Mouse (Mus musculus) urinary bladder, postnatal 0 days (tissue): ENCODE data around the gene Atp5d. TPM values are rescaled to one million over a fixed set of nuclear protein-coding genes. Genes with fewer than 3 reads are reported as not detected.

Source experiments
- polyA plus RNA-seq: library from polyadenylated mRNA; unstranded; fragments of >200 nt; fragmentation: Nextera tagmentation; extraction: Ambion mirVana; gene quantifications from 2 replicates; pipeline ENCODE4 v1.2.1, GENCODE M21; 2015

The Atp5d gene
- polyA plus RNA-seq: 604 and 621 TPM in 2 replicates

GRCm38 (mm10) chr10:80138553-80139438 is at the start of gene Atp5d:
Gene Atp5d (plus strand): TSS chr10:80138632.

GRCm38 (mm10) chr10:80105460-80105859 is 33.0 kb upstream of the Atp5d start, which contains the start of gene Sbno2:
Gene Sbno2 (minus strand): TSS chr10:80105571.

GRCm38 (mm10) chr10:80115290-80115943 is 23.0 kb upstream of the Atp5d start, which contains the start of gene Stk11:
Gene Stk11 (plus strand): TSS chr10:80115803.

GRCm38 (mm10) chr10:80140666-80141035 is 2.2 kb downstream of the Atp5d start, which contains the start of gene Cbarp:
Gene Cbarp (minus strand): TSS chr10:80140835.

DNA sequence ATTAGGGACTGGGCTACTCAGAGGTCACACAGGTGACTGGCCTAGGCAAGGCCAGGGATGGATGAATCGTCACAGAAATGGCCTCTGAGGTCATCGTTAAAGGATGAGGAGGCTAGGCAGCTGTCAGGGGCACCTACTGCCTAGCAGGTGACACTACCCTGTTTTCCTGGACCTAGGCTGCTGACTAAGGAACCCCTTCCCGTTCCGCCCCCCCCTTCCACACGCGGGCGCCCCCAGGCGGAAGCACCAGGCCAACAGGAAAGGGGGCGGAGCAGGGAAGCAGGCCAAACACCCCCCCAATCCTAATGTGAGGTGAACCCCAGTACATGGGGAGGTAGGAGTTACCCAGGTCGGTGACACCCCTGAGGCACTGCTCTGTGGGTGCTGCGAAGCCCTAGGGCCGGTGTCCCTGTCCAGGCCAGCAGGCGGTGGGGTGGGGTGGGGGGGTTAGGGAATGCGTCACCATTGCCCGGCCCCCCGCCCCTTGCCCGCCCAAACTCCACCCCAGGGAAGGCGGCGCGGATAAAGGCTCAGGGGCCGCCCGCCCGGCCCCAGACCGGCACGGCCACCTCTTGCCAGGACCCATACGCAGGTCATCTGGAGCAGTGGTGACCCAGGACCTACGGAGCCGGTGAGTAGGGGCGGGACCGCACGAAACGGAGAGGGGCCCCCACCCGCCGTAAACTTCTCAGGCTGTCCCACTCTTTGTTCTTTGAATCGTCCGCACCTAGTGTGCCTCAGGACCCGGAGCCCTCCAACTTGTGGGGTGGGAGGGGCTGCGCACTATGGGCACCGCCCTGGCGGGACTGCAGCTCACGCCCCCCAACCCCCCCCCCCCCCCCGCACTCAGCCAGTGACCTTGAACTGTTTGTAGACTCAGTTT is 9.5 kb downstream of the Atp5d start, which contains the start of gene Midn:
Midn (plus strand) TSS at position 554 of the 883 bp plus-strand sequence.

GRCm38 (mm10) chr10:80165392-80166128 is 27.1 kb downstream of the Atp5d start, which contains the start of gene Cirbp:
Gene Cirbp (plus strand): TSS chr10:80165985.

GRCm38 (mm10) chr10:80172527-80173292 is 34.3 kb downstream of the Atp5d start, which contains the start of gene 1600002K03Rik:
Gene 1600002K03Rik (plus strand): TSS chr10:80172944.

DNA sequence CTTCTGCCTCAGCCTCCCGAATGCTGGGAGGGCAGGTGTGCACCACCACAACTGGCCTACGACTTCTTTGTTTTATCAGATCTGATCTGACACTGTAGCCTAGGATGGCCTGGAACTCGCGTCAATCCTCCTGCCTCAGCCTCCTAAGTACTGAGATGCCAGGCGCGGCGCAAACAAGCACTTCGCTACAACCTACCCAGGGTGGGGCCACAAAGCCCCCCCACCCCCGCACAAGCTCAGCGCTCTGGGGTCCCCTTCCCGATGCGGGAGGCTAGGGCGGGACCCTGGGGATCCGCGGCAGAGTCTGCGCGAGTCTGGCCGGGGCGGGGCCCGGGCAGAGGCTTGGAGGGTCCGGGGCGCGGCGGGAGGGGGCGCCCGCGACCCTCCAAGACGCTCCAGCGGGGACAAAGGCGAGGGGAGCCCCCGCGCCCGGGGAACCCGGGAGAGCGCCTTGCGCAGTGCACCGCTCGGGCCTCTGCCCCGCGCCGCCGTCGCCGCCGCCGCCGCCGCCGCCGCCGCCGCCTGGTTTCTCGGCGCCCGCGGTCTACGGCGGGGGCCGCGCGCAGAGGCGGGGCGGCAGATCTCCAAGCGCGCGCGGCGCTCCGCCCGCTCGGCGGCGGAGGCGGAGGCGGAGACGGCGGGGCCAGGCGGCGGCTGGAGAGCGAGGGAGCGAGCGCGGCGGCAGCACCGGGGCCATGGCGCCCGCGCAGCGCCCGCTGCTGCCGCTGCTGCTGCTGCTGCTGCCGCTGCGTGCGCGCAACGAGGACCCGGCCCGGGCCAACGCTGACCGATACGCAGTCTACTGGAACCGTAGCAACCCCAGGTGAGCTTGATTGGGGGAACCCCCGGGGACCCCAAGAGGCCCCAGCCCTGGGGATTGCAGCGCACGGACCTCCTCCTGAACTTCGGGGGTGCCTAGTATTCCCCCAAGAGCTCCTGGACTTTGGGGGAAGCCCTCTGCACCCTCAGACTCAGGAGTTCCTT is 40.9 kb downstream of the Atp5d start, which contains the start of gene Efna2:
Efna2 (plus strand) TSS at position 415 of the 984 bp plus-strand sequence.

Other genes with a start within 250 kb of the Atp5d start
- 0.18 TPM in 1 of 2 replicates, not detected in the other for gene Cfd, start 247.8 kb upstream of the Atp5d start, polyA plus RNA-seq
- gene Med16, start 229.7 kb upstream of the Atp5d start, polyA plus RNA-seq: 33.5 and 34.4 TPM in 2 replicates
- not detected in 2 replicates for gene Gm26602, start 227.8 kb upstream of the Atp5d start, polyA plus RNA-seq
- 1.2 and 1.3 TPM in 2 replicates for gene Kiss1r, start 221.7 kb upstream of the Atp5d start, polyA plus RNA-seq
- 125 and 126 TPM in 2 replicates for gene R3hdm4, start 217.4 kb upstream of the Atp5d start, polyA plus RNA-seq
- 4.0 TPM in 2 replicates for gene Arid3a, start 211.6 kb upstream of the Atp5d start, polyA plus RNA-seq
- 52.5 and 55.6 TPM in 2 replicates for gene Wdr18, start 178.5 kb upstream of the Atp5d start, polyA plus RNA-seq
- gene Grin3b, start 167.9 kb upstream of the Atp5d start, polyA plus RNA-seq: 0.07 and 0.13 TPM in 2 replicates
- 15.3 and 18.7 TPM in 2 replicates for gene Tmem259, start 154.3 kb upstream of the Atp5d start, polyA plus RNA-seq
- 662 and 733 TPM in 2 replicates for gene Cnn2, start 150.0 kb upstream of the Atp5d start, polyA plus RNA-seq
- 2.9 and 3.0 TPM in 2 replicates for gene Abca7, start 142.1 kb upstream of the Atp5d start, polyA plus RNA-seq
- gene Arhgap45, start 122.0 kb upstream of the Atp5d start, polyA plus RNA-seq: 5.5 and 10.3 TPM in 2 replicates
- gene Polr2e, start 98.8 kb upstream of the Atp5d start, polyA plus RNA-seq: 94.2 and 108 TPM in 2 replicates
- 724 and 745 TPM in 2 replicates for gene Gpx4, start 91.5 kb upstream of the Atp5d start, polyA plus RNA-seq
- 14.6 and 18.7 TPM in 2 replicates for gene Sbno2, start 33.1 kb upstream of the Atp5d start, polyA plus RNA-seq
- gene Stk11, start 22.8 kb upstream of the Atp5d start, polyA plus RNA-seq: 11.9 and 12.4 TPM in 2 replicates
- 2.1 and 2.4 TPM in 2 replicates for gene Cbarp, start 2.2 kb downstream of the Atp5d start, polyA plus RNA-seq
- 7.5 and 7.6 TPM in 2 replicates for gene Midn, start 9.6 kb downstream of the Atp5d start, polyA plus RNA-seq
- gene Cirbp, start 27.4 kb downstream of the Atp5d start, polyA plus RNA-seq: 215 and 228 TPM in 2 replicates
- gene 1600002K03Rik, start 34.3 kb downstream of the Atp5d start, polyA plus RNA-seq: 8.1 and 10.7 TPM in 2 replicates
- gene Efna2, start 40.9 kb downstream of the Atp5d start, polyA plus RNA-seq: 5.6 and 6.3 TPM in 2 replicates
- 19.8 and 28.1 TPM in 2 replicates for gene Mum1, start 87.8 kb downstream of the Atp5d start, polyA plus RNA-seq
- gene Ndufs7, start 110.5 kb downstream of the Atp5d start, polyA plus RNA-seq: 297 and 358 TPM in 2 replicates
- 21.6 and 22.3 TPM in 2 replicates for gene Gamt, start 122.4 kb downstream of the Atp5d start, polyA plus RNA-seq
- gene Dazap1, start 122.9 kb downstream of the Atp5d start, polyA plus RNA-seq: 25.8 and 28.0 TPM in 2 replicates
- 647 and 717 TPM in 2 replicates for gene Rps15, start 153.8 kb downstream of the Atp5d start, polyA plus RNA-seq
- 0.36 and 0.45 TPM in 2 replicates for gene Apc2, start 157.3 kb downstream of the Atp5d start, polyA plus RNA-seq
- gene 2310011J03Rik, start 181.9 kb downstream of the Atp5d start, polyA plus RNA-seq: 39.5 and 42.5 TPM in 2 replicates
- gene Pcsk4, start 190.9 kb downstream of the Atp5d start, polyA plus RNA-seq: 1.3 and 2.2 TPM in 2 replicates
- gene Reep6, start 191.3 kb downstream of the Atp5d start, polyA plus RNA-seq: 17.3 and 20.4 TPM in 2 replicates
- gene Adamtsl5, start 209.8 kb downstream of the Atp5d start, polyA plus RNA-seq: 21.4 and 22.9 TPM in 2 replicates
- gene Plk5, start 217.8 kb downstream of the Atp5d start, polyA plus RNA-seq: not detected in 2 replicates
- gene Mex3d, start 249.0 kb downstream of the Atp5d start, polyA plus RNA-seq: 3.7 and 4.2 TPM in 2 replicates